Mouse (Mus musculus): ENCODE measurements around the gene Cramp1l.

Gene Cramp1l

GRCm38 (mm10) chr17:25015655-25016291 is at the start of gene Cramp1l, which contains the start of gene Ift140:
Gene Cramp1l, minus strand, starts transcription at chr17:25015788.
Gene Ift140, plus strand, starts transcription at chr17:25016085.
- DNase-seq = peak; percentile 98

GRCm38 (mm10) chr17:25065189-25065588 is 49.6 kb upstream of the Cramp1l start:
- DNase-seq = no peak

- DNase-seq = no peak
Observed at GRCm38 (mm10) chr17:25064351-25064750, 48.8 kb upstream of the Cramp1l start.

- DNase-seq = no peak
Observed at GRCm38 (mm10) chr17:25063872-25064271, 48.3 kb upstream of the Cramp1l start.

GRCm38 (mm10) chr17:25063261-25063660 is 47.7 kb upstream of the Cramp1l start:
- DNase-seq = no peak

GRCm38 (mm10) chr17:25057041-25057440 is 41.5 kb upstream of the Cramp1l start:
- DNase-seq = no peak

- no peak for DNase-seq
Observed at GRCm38 (mm10) chr17:25053274-25053673, 37.7 kb upstream of the Cramp1l start.

GRCm38 (mm10) chr17:25047143-25047542 is 31.6 kb upstream of the Cramp1l start:
- DNase-seq = no peak

GRCm38 (mm10) chr17:25045281-25045680 is 29.7 kb upstream of the Cramp1l start:
- DNase-seq = no peak

- no peak for DNase-seq
Observed at GRCm38 (mm10) chr17:25044879-25045278, 29.3 kb upstream of the Cramp1l start.

- no peak for DNase-seq
Observed at GRCm38 (mm10) chr17:25036183-25036582, 20.6 kb upstream of the Cramp1l start.

- DNase-seq = peak; percentile 61
Observed at GRCm38 (mm10) chr17:25016292-25017132, 924 bp upstream of the Cramp1l start.

- peak; percentile 30 for DNase-seq
Observed at GRCm38 (mm10) chr17:25014841-25015570, 582 bp downstream of the Cramp1l start.

GRCm38 (mm10) chr17:25013606-25014501 is 1.7 kb downstream of the Cramp1l start:
- peak; percentile 38 for DNase-seq

- no peak for DNase-seq
Observed at GRCm38 (mm10) chr17:25007480-25007879, 8.1 kb downstream of the Cramp1l start.

- DNase-seq = no peak
Observed at GRCm38 (mm10) chr17:25005102-25005501, 10.5 kb downstream of the Cramp1l start.

GRCm38 (mm10) chr17:24994721-24995120 is 20.9 kb downstream of the Cramp1l start:
- no peak for DNase-seq

GRCm38 (mm10) chr17:24987221-24987620 is 28.4 kb downstream of the Cramp1l start:
- no peak for DNase-seq

- DNase-seq = no peak
Observed at GRCm38 (mm10) chr17:24960852-24961715, 54.5 kb downstream of the Cramp1l start.

- DNase-seq = peak; percentile 97
Observed at GRCm38 (mm10) chr17:24960135-24960851, 55.3 kb downstream of the Cramp1l start, which contains the start of gene Jpt2. Gene Jpt2, minus strand, starts transcription at chr17:24960689.

- no peak for DNase-seq
Observed at GRCm38 (mm10) chr17:24959371-24959770, 56.2 kb downstream of the Cramp1l start.
